Mouse (Mus musculus): ENCODE results near the gene Edc3. TPM values are rescaled to one million over a fixed set of nuclear protein-coding genes. Genes with fewer than 3 reads are reported as not detected.

The Edc3 gene
- total RNA-seq, 1 experiment: 10.2 TPM

DNA sequence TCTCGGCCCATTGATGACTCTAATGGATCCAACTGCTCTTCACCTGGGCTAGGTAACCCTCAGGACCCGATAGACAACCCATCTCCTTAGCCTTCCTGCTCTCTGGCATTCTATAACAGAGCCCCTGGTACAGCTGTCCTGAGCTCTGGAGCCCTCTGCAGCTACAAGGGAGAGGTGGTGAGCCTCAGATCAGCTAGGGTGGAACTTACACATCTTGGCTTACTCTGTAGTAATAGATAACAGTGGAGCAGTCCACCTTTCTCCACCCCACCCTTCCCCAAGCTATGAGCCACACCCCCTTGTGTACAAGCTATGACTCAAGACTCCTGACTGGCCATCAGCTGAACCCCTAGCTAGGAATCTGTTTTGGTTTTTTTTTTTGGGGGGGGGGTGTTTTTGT, 62.5 kb downstream of the Edc3 start:
- DNase-seq (ENCODE audit: low read depth, low spot score): no peak
- in situ Hi-C loops (cut with MboI; ENCODE audit: low sequenced_read_pairs in 2 of 2, unreplicated experiment in 2 of 2): no loop called here
- peaks cover 0 to 7% of the 10 kb centered on the region in 2 experiments; a peak in 1 of 4 replicates for H3K4me1 ChIP-seq (ENCODE audit: control insufficient read depth in 2 of 2, insufficient read depth in 2 of 2, low read length in 2 of 2, poor library complexity in 1 of 2)
- no peak overlapping the region for H3K9ac ChIP-seq (ENCODE audit: insufficient read depth, low read depth, low read length, poor library complexity, severe bottlenecking)
- H3K27ac ChIP-seq (ENCODE audit: insufficient read depth, low read depth, low read length, poor library complexity, severe bottlenecking): no peak overlapping the region
- no peak for TF ChIP-seq HCFC1 (IDR thresholded peaks at IDR 0.05; ENCODE audit: borderline replicate concordance, insufficient read depth, low read length)
- TF ChIP-seq ZC3H11A (IDR thresholded peaks at IDR 0.05; ENCODE audit: borderline replicate concordance, low read depth, low read length): no peak
- TF ChIP-seq CHD2 (IDR thresholded peaks at IDR 0.05; ENCODE audit: low read depth, low read length): no peak
- no peak for TF ChIP-seq ZNF384 (IDR thresholded peaks at IDR 0.05; ENCODE audit: low read depth, low read length)
- TF ChIP-seq MAFK (IDR thresholded peaks at IDR 0.05; ENCODE audit: insufficient read depth, low read depth, low read length): no peak
- H3K9me3 ChIP-seq (ENCODE audit: control insufficient read depth, insufficient read depth, low read depth, low read length): no peaks in the 10 kb centered on the region
- H3K36me3 ChIP-seq (ENCODE audit: control insufficient read depth, insufficient read depth, low read length, poor library complexity, severe bottlenecking): no peaks in the 10 kb centered on the region
- H3K4me3 ChIP-seq (ENCODE audit: insufficient read depth in 1 of 2, low read depth in 1 of 2, low read length in 2 of 2, poor library complexity in 1 of 2, severe bottlenecking in 1 of 2): no peak overlapping the region

DNA sequence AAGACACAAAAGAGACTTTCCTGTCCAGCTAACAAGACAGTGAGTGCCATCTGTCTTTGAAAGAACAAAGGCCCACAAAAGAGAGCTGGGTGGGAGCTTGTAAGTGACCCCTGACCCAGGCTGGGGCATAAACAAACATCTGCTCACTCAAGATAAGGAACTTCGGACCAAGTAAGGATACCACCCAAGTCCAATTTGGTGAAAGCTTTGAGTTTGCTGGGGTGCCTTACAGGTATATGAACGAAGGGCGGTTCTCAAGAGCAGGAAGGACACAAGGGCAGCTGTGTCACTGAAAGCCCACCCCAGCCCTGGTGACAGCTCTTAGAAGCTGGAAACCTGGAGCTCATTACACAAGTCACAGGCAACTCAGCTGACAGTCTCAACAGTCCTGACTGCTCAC, 65.4 kb downstream of the Edc3 start:
- Histone ChIP-seq H3K27ac (ENCODE audit: insufficient read depth, low read depth, low read length, poor library complexity, severe bottlenecking) (no peak overlapping the region), H3K4me3 (ENCODE audit: insufficient read depth in 1 of 2, low read depth in 1 of 2, low read length in 2 of 2, poor library complexity in 1 of 2, severe bottlenecking in 1 of 2) (no peak overlapping the region), H3K36me3 (ENCODE audit: control insufficient read depth, insufficient read depth, low read length, poor library complexity, severe bottlenecking) (no peaks in the 10 kb centered on the region), H3K9me3 (ENCODE audit: control insufficient read depth, insufficient read depth, low read depth, low read length) (no peaks in the 10 kb centered on the region), H3K4me1 (ENCODE audit: control insufficient read depth in 2 of 2, insufficient read depth in 2 of 2, low read length in 2 of 2, poor library complexity in 1 of 2) (no peaks in the 10 kb centered on the region), H3K9ac (ENCODE audit: insufficient read depth, low read depth, low read length, poor library complexity, severe bottlenecking) (no peak overlapping the region)
- no peak for DNase-seq (ENCODE audit: low read depth, low spot score)
- in situ Hi-C loops (cut with MboI; ENCODE audit: low sequenced_read_pairs in 2 of 2, unreplicated experiment in 2 of 2): no loop called here
- TF ChIP-seq CHD2 (IDR thresholded peaks at IDR 0.05; ENCODE audit: low read depth, low read length): no peak
- no peak for TF ChIP-seq MAFK (IDR thresholded peaks at IDR 0.05; ENCODE audit: insufficient read depth, low read depth, low read length)
- TF ChIP-seq ZNF384 (IDR thresholded peaks at IDR 0.05; ENCODE audit: low read depth, low read length): no peak
- no peak for TF ChIP-seq HCFC1 (IDR thresholded peaks at IDR 0.05; ENCODE audit: borderline replicate concordance, insufficient read depth, low read length)
- TF ChIP-seq ZC3H11A (IDR thresholded peaks at IDR 0.05; ENCODE audit: borderline replicate concordance, low read depth, low read length): no peak

DNA sequence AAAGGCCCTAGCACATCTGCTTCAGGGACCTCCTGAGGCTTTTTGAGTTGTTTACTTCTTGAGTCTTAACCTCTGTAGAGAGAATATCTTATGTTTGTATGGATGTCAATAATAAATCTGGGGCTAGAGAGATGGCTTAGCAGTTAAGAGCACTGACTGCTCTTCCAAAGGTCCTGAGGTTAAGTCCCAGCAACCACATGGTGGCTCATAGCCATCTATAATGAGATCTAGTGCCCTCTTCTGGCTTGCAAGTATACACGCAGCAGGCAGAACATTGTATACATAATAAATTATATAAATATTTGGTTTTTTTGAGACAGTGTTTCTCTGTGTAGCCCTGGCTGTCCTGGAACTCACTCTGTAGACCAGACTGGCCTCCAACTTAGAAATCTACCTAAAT, 65.8 kb downstream of the Edc3 start:
- H3K36me3 ChIP-seq (ENCODE audit: control insufficient read depth, insufficient read depth, low read length, poor library complexity, severe bottlenecking): no peaks in the 10 kb centered on the region
- in situ Hi-C loops (cut with MboI; ENCODE audit: low sequenced_read_pairs in 2 of 2, unreplicated experiment in 2 of 2): no loop called here
- H3K4me1 ChIP-seq (ENCODE audit: control insufficient read depth in 2 of 2, insufficient read depth in 2 of 2, low read length in 2 of 2, poor library complexity in 1 of 2): no peaks in the 10 kb centered on the region
- H3K9ac ChIP-seq (ENCODE audit: insufficient read depth, low read depth, low read length, poor library complexity, severe bottlenecking): no peak overlapping the region
- H3K27ac ChIP-seq (ENCODE audit: insufficient read depth, low read depth, low read length, poor library complexity, severe bottlenecking): no peak overlapping the region
- TF ChIP-seq ZNF384 (IDR thresholded peaks at IDR 0.05; ENCODE audit: low read depth, low read length) (no peak), MAFK (IDR thresholded peaks at IDR 0.05; ENCODE audit: insufficient read depth, low read depth, low read length) (no peak), CHD2 (IDR thresholded peaks at IDR 0.05; ENCODE audit: low read depth, low read length) (no peak)
- DNase-seq (ENCODE audit: low read depth, low spot score): no peak
- no peak overlapping the region for H3K4me3 ChIP-seq (ENCODE audit: insufficient read depth in 1 of 2, low read depth in 1 of 2, low read length in 2 of 2, poor library complexity in 1 of 2, severe bottlenecking in 1 of 2)
- H3K9me3 ChIP-seq (ENCODE audit: control insufficient read depth, insufficient read depth, low read depth, low read length): no peaks in the 10 kb centered on the region

DNA sequence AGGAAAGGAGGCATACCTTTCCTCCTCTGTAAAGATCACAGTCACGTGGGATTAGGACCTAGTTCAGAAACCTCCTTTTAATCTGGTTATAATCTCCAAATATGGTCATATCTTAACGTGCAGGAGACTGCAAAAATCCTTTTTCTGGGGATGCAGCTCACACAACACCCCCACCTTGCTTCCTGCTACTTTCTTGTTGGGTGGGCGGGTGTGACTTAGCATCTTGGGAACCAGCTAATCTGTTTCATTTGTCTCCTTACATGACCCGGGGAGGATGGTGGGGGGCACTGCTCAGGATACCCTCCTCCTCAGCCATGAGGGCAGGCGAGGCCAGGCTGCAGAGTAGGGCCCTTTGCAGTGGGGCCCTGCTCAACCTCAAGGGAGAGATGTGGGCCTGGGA, 66.7 kb downstream of the Edc3 start:
- no peak for TF ChIP-seq MAFK (IDR thresholded peaks at IDR 0.05; ENCODE audit: insufficient read depth, low read depth, low read length)
- no peak for TF ChIP-seq ZC3H11A (IDR thresholded peaks at IDR 0.05; ENCODE audit: borderline replicate concordance, low read depth, low read length)
- TF ChIP-seq ZNF384 (IDR thresholded peaks at IDR 0.05; ENCODE audit: low read depth, low read length): no peak
- TF ChIP-seq CHD2 (IDR thresholded peaks at IDR 0.05; ENCODE audit: low read depth, low read length): no peak
- TF ChIP-seq HCFC1 (IDR thresholded peaks at IDR 0.05; ENCODE audit: borderline replicate concordance, insufficient read depth, low read length): no peak
- Histone ChIP-seq H3K9me3 (ENCODE audit: control insufficient read depth, insufficient read depth, low read depth, low read length) (no peaks in the 10 kb centered on the region), H3K4me3 (ENCODE audit: insufficient read depth in 1 of 2, low read depth in 1 of 2, low read length in 2 of 2, poor library complexity in 1 of 2, severe bottlenecking in 1 of 2) (no peak overlapping the region), H3K27ac (ENCODE audit: insufficient read depth, low read depth, low read length, poor library complexity, severe bottlenecking) (no peak overlapping the region), H3K4me1 (ENCODE audit: control insufficient read depth in 2 of 2, insufficient read depth in 2 of 2, low read length in 2 of 2, poor library complexity in 1 of 2) (peaks cover 0 to under 1% of the 10 kb centered on the region in 2 experiments; a peak in 1 of 4 replicates), H3K36me3 (ENCODE audit: control insufficient read depth, insufficient read depth, low read length, poor library complexity, severe bottlenecking) (no peaks in the 10 kb centered on the region), H3K9ac (ENCODE audit: insufficient read depth, low read depth, low read length, poor library complexity, severe bottlenecking) (no peak overlapping the region)
- in situ Hi-C loops (cut with MboI; ENCODE audit: low sequenced_read_pairs in 2 of 2, unreplicated experiment in 2 of 2): no loop called here
- no peak for DNase-seq (ENCODE audit: low read depth, low spot score)

DNA sequence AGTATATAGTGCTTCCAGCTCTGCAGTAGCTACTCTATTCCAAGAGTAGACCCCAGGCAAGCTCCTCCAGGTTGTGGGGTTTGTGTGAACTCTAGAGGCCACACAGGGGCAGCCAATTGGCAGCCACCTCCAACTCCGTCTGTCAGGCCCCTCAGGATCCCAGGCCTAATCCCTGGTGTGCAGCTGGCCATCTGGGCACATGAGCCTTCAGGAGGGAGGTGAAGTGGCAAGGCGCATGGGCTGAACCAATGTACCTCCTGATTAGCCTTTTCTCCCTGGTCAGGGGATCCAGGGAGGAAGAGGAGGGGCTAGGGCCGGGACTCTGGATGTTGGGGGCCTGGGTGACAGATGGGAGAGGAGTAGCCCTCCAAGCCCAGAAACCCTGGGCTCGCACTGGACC, 67.4 kb downstream of the Edc3 start:
- TF ChIP-seq ZC3H11A (IDR thresholded peaks at IDR 0.05; ENCODE audit: borderline replicate concordance, low read depth, low read length) (no peak), HCFC1 (IDR thresholded peaks at IDR 0.05; ENCODE audit: borderline replicate concordance, insufficient read depth, low read length) (no peak), ZNF384 (IDR thresholded peaks at IDR 0.05; ENCODE audit: low read depth, low read length) (no peak), MAFK (IDR thresholded peaks at IDR 0.05; ENCODE audit: insufficient read depth, low read depth, low read length) (no peak), CHD2 (IDR thresholded peaks at IDR 0.05; ENCODE audit: low read depth, low read length) (no peak)
- DNase-seq (ENCODE audit: low read depth, low spot score): no peak
- Histone ChIP-seq H3K9ac (ENCODE audit: insufficient read depth, low read depth, low read length, poor library complexity, severe bottlenecking) (no peak overlapping the region), H3K27ac (ENCODE audit: insufficient read depth, low read depth, low read length, poor library complexity, severe bottlenecking) (no peak overlapping the region), H3K36me3 (ENCODE audit: control insufficient read depth, insufficient read depth, low read length, poor library complexity, severe bottlenecking) (no peaks in the 10 kb centered on the region), H3K4me3 (ENCODE audit: insufficient read depth in 1 of 2, low read depth in 1 of 2, low read length in 2 of 2, poor library complexity in 1 of 2, severe bottlenecking in 1 of 2) (no peak overlapping the region), H3K4me1 (ENCODE audit: control insufficient read depth in 2 of 2, insufficient read depth in 2 of 2, low read length in 2 of 2, poor library complexity in 1 of 2) (peaks cover 0 to 2% of the 10 kb centered on the region in 2 experiments; a peak in 1 of 4 replicates), H3K9me3 (ENCODE audit: control insufficient read depth, insufficient read depth, low read depth, low read length) (no peaks in the 10 kb centered on the region)
- in situ Hi-C loops (cut with MboI; ENCODE audit: low sequenced_read_pairs in 2 of 2, unreplicated experiment in 2 of 2): no loop called here

Measured in ES-E14 (cell line).